Mouse (Mus musculus) heart, adult 2 months (tissue): ENCODE measurements around the gene Sim2. TPM values are rescaled to one million over a fixed set of nuclear protein-coding genes. Genes with fewer than 3 reads are reported as not detected.
A peak's percentile ranks its signal among the peaks of the same experiment; 100 is the strongest.

Source experiments
- DNase-seq, 2 experiments: peaks; one replicate each; pipeline ENCODE4 v3.0.0; 2021
- H3K27ac ChIP-seq: fragments of 200-600 bp; 2 replicates; pipeline ENCODE4 v1.8.1; 2022
- H3K27me3 ChIP-seq: fragments of 200-500 bp; 2 replicates; pipeline ENCODE4 v1.6.1; 2012; ENCODE audit warnings: mild to moderate bottlenecking, low read length, inconsistent platforms, mixed read lengths; ENCODE audit not compliant: control insufficient read depth, insufficient read depth
- H3K36me3 ChIP-seq: fragments of 200-500 bp; 2 replicates; pipeline ENCODE4 v1.6.1; 2012; ENCODE audit warnings: low read length, inconsistent platforms; ENCODE audit not compliant: control insufficient read depth, insufficient read depth
- H3K4me1 ChIP-seq: fragments of 200-500 bp; 2 replicates; pipeline ENCODE4 v1.6.1; 2011; ENCODE audit warnings: low read length; ENCODE audit not compliant: control insufficient read depth, insufficient read depth
- H3K4me3 ChIP-seq: fragments of 200-600 bp; 2 replicates; pipeline ENCODE4 v1.8.1; 2022
- H3K79me2 ChIP-seq: fragments of 200-500 bp; replicated peaks from 2 replicates; pipeline ENCODE4 v1.6.1; 2012; ENCODE audit warnings: mild to moderate bottlenecking, inconsistent platforms, low read length, moderate library complexity, mixed read lengths; ENCODE audit not compliant: control insufficient read depth, insufficient read depth
- H3K9ac ChIP-seq: fragments of 200-500 bp; 2 replicates; pipeline ENCODE4 v1.6.1; 2012; ENCODE audit warnings: low read depth, mild to moderate bottlenecking, control low read depth, inconsistent platforms, low read length, mixed read lengths
- CTCF ChIP-seq: fragments of 200-600 bp; IDR thresholded peaks from 2 replicates; pipeline ENCODE4 v1.8.1; 2022; ENCODE audit warnings: antibody characterized with exemption, mild to moderate bottlenecking, moderate library complexity
- EP300 ChIP-seq: fragments of 200-500 bp; IDR thresholded peaks from 2 replicates; pipeline ENCODE4 v1.6.1; 2011; ENCODE audit warnings: low read depth, low read length, control low read depth; ENCODE audit not compliant: insufficient read depth
- POLR2A ChIP-seq: fragments of 200-500 bp; IDR thresholded peaks from 2 replicates; pipeline ENCODE4 v1.6.1; 2011; ENCODE audit warnings: mild to moderate bottlenecking, low read depth, low read length, control low read depth; ENCODE audit not compliant: insufficient read depth
- WGBS: fragments of 180-500 bp; shearing (Covaris S2); methylation state at CpG from one replicate; pipeline ENCODE4 v1.1.7; 2018; 5-methylcytosine and 5-hydroxymethylcytosine counted together
- intact Hi-C: fragments of 180-260 bp; cut with DNase I; formaldehyde crosslinking; loops from one replicate; pipeline ENCODE4 v1.15.1; 2025
- long read RNA-seq: library from polyadenylated mRNA; stranded (forward); transcript quantifications from one replicate; pipeline ENCODE4 v2.0.0, GENCODE M21; 2021
- polyA plus RNA-seq: library from polyadenylated mRNA; depleted of rRNA; stranded (reverse); fragments of >200 nt; gene quantifications from 2 replicates; pipeline ENCODE4 v1.2.3, GENCODE M21; 2012; rRNA removed
- total RNA-seq, 2 experiments: library from RNA; stranded (reverse); gene quantifications; 2 replicates each; pipeline ENCODE4 v1.2.3; 2021

Sim2 gene
- total RNA-seq (not detected), polyA plus RNA-seq (0.12 TPM in 1 of 2 replicates, not detected in the other)
- long read RNA-seq = 0 reads

DNA sequence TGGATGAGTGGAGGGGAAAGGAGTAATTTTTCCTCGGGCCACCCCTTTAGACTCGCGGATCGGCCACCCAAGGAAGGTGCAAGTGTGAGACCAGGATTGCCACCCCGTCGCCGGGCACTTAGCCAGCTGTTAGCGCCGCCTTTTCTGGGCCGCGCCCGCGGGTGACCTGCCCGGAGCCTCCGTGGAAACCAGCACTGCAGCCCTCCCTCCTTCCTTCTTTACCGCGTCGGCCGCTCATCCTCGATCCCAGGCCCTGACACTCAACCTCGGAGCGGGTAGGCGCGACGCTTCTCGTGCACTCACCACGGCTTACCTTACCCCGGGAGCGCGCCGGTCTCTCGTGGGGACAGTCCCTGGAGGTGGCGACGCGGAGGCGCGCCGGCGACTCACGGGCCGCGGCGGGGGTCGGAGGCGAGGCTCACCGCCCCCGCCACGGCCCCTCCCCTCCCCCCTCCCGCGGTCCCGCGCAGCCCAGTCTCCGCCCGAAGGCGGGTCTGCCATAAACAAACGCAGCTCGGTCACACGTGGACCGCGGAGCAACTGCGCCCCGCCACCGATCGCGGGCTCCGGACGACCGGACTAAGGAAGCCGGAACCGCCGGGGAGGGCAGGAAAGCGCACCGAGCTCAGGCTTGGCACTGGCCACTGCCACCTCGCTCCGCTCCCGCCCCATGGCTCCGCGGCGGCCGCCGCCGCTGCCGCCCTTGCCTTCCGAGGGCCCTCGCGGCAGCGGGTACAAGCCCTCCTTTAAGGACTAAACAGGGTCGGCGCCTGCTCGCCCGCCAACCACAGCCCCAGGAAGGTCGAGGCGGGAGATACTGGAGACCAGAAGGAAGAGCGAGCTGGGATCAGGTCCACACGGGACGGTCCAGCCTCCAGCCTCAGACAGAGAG is at the start of gene Sim2:
Gene Sim2 (plus strand): TSS at position 221 of the 892 bp plus-strand sequence.
- TF ChIP-seq POLR2A (no peak), EP300 (no peak), CTCF (no peak)
- Histone ChIP-seq H3K4me1 (no peaks in the 10 kb centered on the region), H3K9ac (no peak within 1 kb of the TSS), H3K27me3 (peaks cover 45% of the 10 kb centered on the region), H3K36me3 (no peaks in the 10 kb centered on the region), H3K4me3 (peak within 1 kb of the TSS; percentile 38), H3K79me2 (no peaks in the 10 kb centered on the region), H3K27ac (no peak within 1 kb of the TSS)
- intact Hi-C loops = no loop called here
- peak in 1 of 2 experiments; percentile 50 for DNase-seq
- under 1% methylated on average over 88 of the region's 96 CpGs for WGBS

DNA sequence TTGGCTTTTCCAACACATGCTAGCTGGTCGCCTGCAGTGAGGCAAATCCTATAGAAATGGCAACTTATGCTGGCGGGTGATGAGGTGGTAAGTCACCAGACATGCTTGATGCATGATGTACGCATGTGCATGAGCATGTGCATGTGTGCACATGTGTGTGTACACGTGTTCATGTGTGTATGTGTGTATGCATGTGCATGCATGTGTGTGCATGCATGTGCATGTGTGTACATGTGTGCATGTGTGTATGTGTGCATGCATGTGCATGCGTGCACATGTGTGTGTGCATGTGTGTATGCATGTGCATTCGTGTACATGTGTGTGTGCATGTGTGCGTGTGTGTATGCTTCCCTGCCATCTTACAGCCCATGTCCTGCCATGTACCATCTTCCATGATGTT is 47.5 kb upstream of the Sim2 start:
- Histone ChIP-seq H3K4me1 (no peaks in the 10 kb centered on the region), H3K4me3 (no peak overlapping the region), H3K27me3 (peaks cover 4% of the 10 kb centered on the region; the same call in 1 of the 2 replicates), H3K79me2 (no peaks in the 10 kb centered on the region), H3K27ac (no peak overlapping the region), H3K9ac (no peak overlapping the region), H3K36me3 (no peaks in the 10 kb centered on the region)
- intact Hi-C loops = no loop called here
- no peak for DNase-seq
- WGBS = 85% methylated on average over 7 of the region's 7 CpGs
- no peak for TF ChIP-seq CTCF
- no peak for TF ChIP-seq EP300
- TF ChIP-seq POLR2A = no peak

DNA sequence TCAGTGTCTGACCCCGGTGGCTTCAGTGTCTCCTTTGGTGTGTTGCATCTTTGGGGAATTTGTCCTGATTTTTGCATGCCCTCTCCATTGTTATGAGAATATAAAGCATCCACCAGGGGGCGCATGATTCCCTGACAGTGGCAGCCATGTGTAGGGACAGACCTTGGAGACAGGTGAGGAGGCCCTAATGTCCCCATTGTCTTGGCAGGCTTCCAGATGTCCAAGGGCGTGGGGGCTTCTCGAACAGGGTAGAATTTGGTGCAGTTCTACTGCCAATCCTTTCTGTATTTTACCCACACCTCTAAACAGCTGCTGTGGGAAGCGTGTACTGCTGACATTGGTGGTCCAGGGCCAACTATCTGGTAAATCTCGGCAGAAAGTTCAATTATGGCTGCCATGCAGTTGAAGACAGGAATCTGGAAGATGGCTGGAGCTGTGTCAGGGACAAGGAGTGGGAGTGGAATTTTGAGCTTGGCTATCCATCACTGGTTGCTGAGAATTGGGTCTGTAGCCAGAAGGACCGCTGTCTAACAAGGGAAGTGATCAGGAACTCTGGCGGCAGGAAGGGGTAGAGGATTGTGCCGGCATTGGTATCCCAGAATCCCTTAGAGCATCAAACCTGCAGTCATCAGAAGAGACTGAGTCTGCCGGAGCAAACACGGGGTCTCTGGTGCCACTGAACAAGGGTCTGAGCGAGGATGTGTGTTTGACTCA is 46.3 kb upstream of the Sim2 start:
- TF ChIP-seq POLR2A (no peak), EP300 (no peak), CTCF (peak; percentile 80)
- H3K79me2 ChIP-seq = no peaks in the 10 kb centered on the region
- no peaks in the 10 kb centered on the region for H3K4me1 ChIP-seq
- no peak overlapping the region for H3K9ac ChIP-seq
- DNase-seq = peak; percentile 30 to 50
- H3K27ac ChIP-seq = no peak overlapping the region
- intact Hi-C loops = loop anchor here (1.0 kb wide), 1 partner anchor 220 kb away; no protein-coding TSS in a partner anchor
- H3K27me3 ChIP-seq = peaks cover 4% of the 10 kb centered on the region; the same call in 1 of the 2 replicates
- 51% methylated on average over 12 of the region's 12 CpGs for WGBS
- H3K4me3 ChIP-seq = no peak overlapping the region
- no peaks in the 10 kb centered on the region for H3K36me3 ChIP-seq

DNA sequence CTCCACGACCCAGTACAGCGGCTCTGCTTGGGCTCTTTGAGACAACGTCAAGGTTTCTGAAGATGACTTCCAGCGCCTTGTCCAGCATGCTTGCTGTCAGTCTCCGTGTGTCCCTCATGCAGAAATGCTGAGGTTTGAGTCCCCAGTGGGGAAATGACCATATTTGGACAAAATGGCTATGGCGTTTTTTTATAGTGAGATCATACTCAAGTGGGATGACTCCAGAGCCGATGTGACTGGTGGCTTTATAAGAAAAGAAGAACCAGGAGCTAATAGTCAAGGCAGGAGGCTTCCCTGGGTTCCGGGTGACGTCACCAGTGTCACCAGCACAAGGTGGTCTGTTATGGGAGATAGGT is 45.8 kb upstream of the Sim2 start:
- Histone ChIP-seq H3K27me3 (peaks cover 4% of the 10 kb centered on the region; the same call in 1 of the 2 replicates), H3K36me3 (no peaks in the 10 kb centered on the region), H3K79me2 (no peaks in the 10 kb centered on the region), H3K4me1 (no peaks in the 10 kb centered on the region), H3K27ac (no peak overlapping the region), H3K4me3 (no peak overlapping the region), H3K9ac (no peak overlapping the region)
- no peak for DNase-seq
- 67% methylated on average over 9 of the region's 9 CpGs for WGBS
- TF ChIP-seq EP300 (no peak), POLR2A (no peak), CTCF (no peak)
- intact Hi-C loops = loop anchor here (1.0 kb wide), 1 partner anchor 219 kb away; no protein-coding TSS in a partner anchor

DNA sequence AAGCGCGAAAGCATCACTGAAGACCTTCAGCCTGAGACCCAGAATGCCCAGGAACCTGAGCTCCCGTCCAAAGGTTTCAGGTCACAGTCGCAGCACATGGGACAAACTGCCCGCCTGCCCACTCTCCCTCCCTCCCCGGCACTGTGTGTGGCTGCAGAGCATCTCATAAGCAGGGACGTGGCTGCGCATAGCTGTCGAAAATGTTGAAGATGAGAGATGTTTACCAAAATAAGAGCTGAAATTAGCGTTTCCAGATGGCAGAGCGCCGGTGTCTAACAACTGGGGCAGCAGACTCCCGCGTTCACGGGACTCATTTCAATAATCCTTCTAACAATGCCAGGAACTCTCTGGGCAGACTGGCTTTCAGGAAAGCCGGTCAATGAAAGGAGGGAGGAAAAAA is 44.2 kb upstream of the Sim2 start:
- Histone ChIP-seq H3K4me3 (no peak overlapping the region), H3K36me3 (no peaks in the 10 kb centered on the region), H3K27me3 (peaks cover 4% of the 10 kb centered on the region; the same call in 1 of the 2 replicates), H3K27ac (no peak overlapping the region), H3K9ac (no peak overlapping the region), H3K79me2 (no peaks in the 10 kb centered on the region), H3K4me1 (no peaks in the 10 kb centered on the region)
- 36% methylated on average over 16 of the region's 16 CpGs for WGBS
- intact Hi-C loops = no loop called here
- DNase-seq = no peak
- no peak for TF ChIP-seq CTCF
- TF ChIP-seq POLR2A = no peak
- no peak for TF ChIP-seq EP300

DNA sequence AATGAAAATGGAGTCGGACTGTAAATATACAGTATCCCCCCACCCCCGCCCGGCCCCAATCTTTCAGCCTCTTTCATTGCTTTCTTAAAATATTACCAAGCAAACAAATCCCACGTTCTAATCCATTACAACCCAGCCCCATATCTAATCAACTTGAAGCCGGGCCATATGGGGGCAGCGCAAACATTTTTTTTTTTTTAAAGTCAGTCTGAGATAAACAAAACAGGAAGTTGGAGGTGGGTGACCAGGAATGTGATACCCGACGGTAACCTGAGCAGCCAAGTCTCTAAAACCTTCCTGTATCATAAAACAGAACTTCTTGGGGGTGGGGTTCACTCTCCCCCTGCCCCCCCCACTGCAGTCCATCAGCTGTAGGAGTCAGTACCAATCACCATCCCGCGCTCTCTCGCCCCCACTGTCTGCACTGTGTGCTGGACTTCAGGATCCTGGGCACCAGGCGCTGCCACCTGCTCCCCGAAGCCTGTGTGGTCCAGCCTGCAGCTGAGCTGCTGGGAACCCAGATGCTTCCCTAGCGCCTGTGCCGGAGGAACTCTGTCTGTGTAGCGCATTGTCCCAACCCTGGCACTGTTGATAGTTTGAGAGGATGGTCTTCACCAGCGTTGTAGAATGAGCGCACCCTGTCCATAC is 43.5 kb upstream of the Sim2 start:
- H3K9ac ChIP-seq = no peak overlapping the region
- no peaks in the 10 kb centered on the region for H3K4me1 ChIP-seq
- TF ChIP-seq POLR2A = no peak
- TF ChIP-seq CTCF = no peak
- no peak for TF ChIP-seq EP300
- H3K27ac ChIP-seq = no peak overlapping the region
- 42% methylated on average over 18 of the region's 18 CpGs for WGBS
- peaks cover 4% of the 10 kb centered on the region; the same call in 1 of the 2 replicates for H3K27me3 ChIP-seq
- H3K79me2 ChIP-seq = no peaks in the 10 kb centered on the region
- no peaks in the 10 kb centered on the region for H3K36me3 ChIP-seq
- intact Hi-C loops = no loop called here
- no peak for DNase-seq
- no peak overlapping the region for H3K4me3 ChIP-seq
